Mouse (Mus musculus): ENCODE measurements around the gene Cntnap2. TPM values are rescaled to one million over a fixed set of nuclear protein-coding genes. Genes with fewer than 3 reads are reported as not detected.

Gene Cntnap2
- total and polyA plus RNA-seq, 3 experiments = 0.30 to 0.79 (median 0.44) TPM

GRCm38 (mm10) chr6:45843736-45844135 is 784.6 kb downstream of the Cntnap2 start:
- no peak for DNase-seq (ENCODE audit: extremely low read depth)
- H3K36me3 ChIP-seq (replicated peaks in 1 of 2; ENCODE audit: control insufficient read depth in 1 of 2, insufficient read depth in 1 of 2, low read length in 1 of 2) = no peaks in the 10 kb centered on the region
- peaks cover 31% of the 10 kb centered on the region for H3K9me3 ChIP-seq (replicated peaks; ENCODE audit: low read length)
- H3K4me3 ChIP-seq (replicated peaks in 1 of 3; ENCODE audit: low read depth in 2 of 3, low read length in 2 of 3, poor library complexity in 1 of 3) = no peak overlapping the region
- H3K9ac ChIP-seq (ENCODE audit: insufficient read depth, low read depth) = no peak overlapping the region
- no peak overlapping the region for H3K27ac ChIP-seq (ENCODE audit: insufficient read depth, low read depth)
- dilution Hi-C loops (cut with MboI; ENCODE audit: extremely low pct_ligation_motif_present, extremely low pct_unique_long_range_greater_than_20kb, low sequenced_read_pairs) = no loop called here
- no peaks in the 10 kb centered on the region for H3K4me1 ChIP-seq (ENCODE audit: control insufficient read depth in 1 of 2, insufficient read depth in 2 of 2)
- in situ Hi-C loops (cut with MboI; ENCODE audit: low pct_ligation_motif_present, low pct_unique_long_range_greater_than_20kb, low sequenced_read_pairs) = no loop called here
- no peaks in the 10 kb centered on the region for H3K27me3 ChIP-seq (replicated peaks)
- H3K79me2 ChIP-seq (replicated peaks; ENCODE audit: control insufficient read depth, extremely low read depth, insufficient read depth, poor library complexity, severe bottlenecking) = no peaks in the 10 kb centered on the region
- no peak overlapping the region for H3K4me2 ChIP-seq (ENCODE audit: insufficient read depth, low read depth, poor library complexity, severe bottlenecking)
- TF ChIP-seq GABPA (IDR thresholded peaks at IDR 0.05; ENCODE audit: insufficient replicate concordance, low read depth, low read length) = no peak
- no peak for TF ChIP-seq USF2 (conservative IDR thresholded peaks at IDR 0.05; ENCODE audit: low read depth, low read length)
- no peak for TF ChIP-seq HCFC1 (IDR thresholded peaks at IDR 0.05; ENCODE audit: low read depth, low read length)
- TF ChIP-seq TCF12 (IDR thresholded peaks at IDR 0.05; ENCODE audit: low read depth, low read length) = no peak

GRCm38 (mm10) chr6:45871409-45871992 is 812.3 kb downstream of the Cntnap2 start:
- Histone ChIP-seq H3K4me3 (replicated peaks in 1 of 3; ENCODE audit: low read depth in 2 of 3, low read length in 2 of 3, poor library complexity in 1 of 3) (no peak overlapping the region), H3K4me2 (ENCODE audit: insufficient read depth, low read depth, poor library complexity, severe bottlenecking) (no peak overlapping the region), H3K36me3 (replicated peaks in 1 of 2; ENCODE audit: control insufficient read depth in 1 of 2, insufficient read depth in 1 of 2, low read length in 1 of 2) (no peaks in the 10 kb centered on the region), H3K9ac (ENCODE audit: insufficient read depth, low read depth) (no peak overlapping the region), H3K9me3 (replicated peaks; ENCODE audit: low read length) (peaks cover 25% of the 10 kb centered on the region), H3K27me3 (replicated peaks) (no peaks in the 10 kb centered on the region), H3K79me2 (replicated peaks; ENCODE audit: control insufficient read depth, extremely low read depth, insufficient read depth, poor library complexity, severe bottlenecking) (no peaks in the 10 kb centered on the region), H3K4me1 (ENCODE audit: control insufficient read depth in 1 of 2, insufficient read depth in 2 of 2) (no peaks in the 10 kb centered on the region), H3K27ac (ENCODE audit: insufficient read depth, low read depth) (no peak overlapping the region)
- in situ Hi-C loops (cut with MboI; ENCODE audit: low pct_ligation_motif_present, low pct_unique_long_range_greater_than_20kb, low sequenced_read_pairs) (no loop called here), dilution Hi-C loops (cut with MboI; ENCODE audit: extremely low pct_ligation_motif_present, extremely low pct_unique_long_range_greater_than_20kb, low sequenced_read_pairs) (no loop called here)
- no peak for DNase-seq (ENCODE audit: extremely low read depth)
- TF ChIP-seq JUN (IDR thresholded peaks at IDR 0.05; ENCODE audit: insufficient read depth, low read depth, low read length) (no peak), NRF1 (IDR thresholded peaks at IDR 0.05; ENCODE audit: low read depth, low read length) (no peak), MAZ (IDR thresholded peaks at IDR 0.05; ENCODE audit: low read depth, low read length) (no peak), KAT2A (IDR thresholded peaks at IDR 0.05; ENCODE audit: insufficient replicate concordance, low read length) (no peak), MYC (IDR thresholded peaks at IDR 0.05; ENCODE audit: low read depth, low read length) (no peak), EP300 (IDR thresholded peaks at IDR 0.05; ENCODE audit: low read length) (no peak), JUND (conservative IDR thresholded peaks at IDR 0.05; ENCODE audit: low read depth, low read length) (no peak), MAX (IDR thresholded peaks at IDR 0.05; ENCODE audit: low read length) (no peak), PAX5 (IDR thresholded peaks at IDR 0.05; ENCODE audit: low read length) (no peak), POLR2AphosphoS2 (IDR thresholded peaks at IDR 0.05; ENCODE audit: low read depth, low read length) (no peak), TBP (conservative IDR thresholded peaks at IDR 0.05; ENCODE audit: low read depth, low read length) (no peak), NELFE (IDR thresholded peaks at IDR 0.05; ENCODE audit: low read depth, low read length) (no peak), USF1 (IDR thresholded peaks at IDR 0.05; ENCODE audit: low read depth, low read length) (no peak), MAFK (IDR thresholded peaks at IDR 0.05; ENCODE audit: insufficient replicate concordance, low read length) (no peak), RCOR1 (conservative IDR thresholded peaks at IDR 0.05; ENCODE audit: low read depth, low read length) (no peak), UBTF (IDR thresholded peaks at IDR 0.05; ENCODE audit: low read depth, low read length) (no peak), E2F4 (IDR thresholded peaks at IDR 0.05; ENCODE audit: insufficient replicate concordance, low read depth, low read length) (no peak)
